Mouse (Mus musculus): ENCODE results near the gene Cd8b1. TPM values are rescaled to one million over a fixed set of nuclear protein-coding genes. Genes with fewer than 3 reads are reported as not detected.
"Not testable (repeated sequence)": the region's sequence is repeated elsewhere in the genome, so short reads cannot be mapped to it uniquely, and the experiment has no call there.

The Cd8b1 gene
- polyA plus RNA-seq, 1 experiment from 2014 or later = not detected

DNA sequence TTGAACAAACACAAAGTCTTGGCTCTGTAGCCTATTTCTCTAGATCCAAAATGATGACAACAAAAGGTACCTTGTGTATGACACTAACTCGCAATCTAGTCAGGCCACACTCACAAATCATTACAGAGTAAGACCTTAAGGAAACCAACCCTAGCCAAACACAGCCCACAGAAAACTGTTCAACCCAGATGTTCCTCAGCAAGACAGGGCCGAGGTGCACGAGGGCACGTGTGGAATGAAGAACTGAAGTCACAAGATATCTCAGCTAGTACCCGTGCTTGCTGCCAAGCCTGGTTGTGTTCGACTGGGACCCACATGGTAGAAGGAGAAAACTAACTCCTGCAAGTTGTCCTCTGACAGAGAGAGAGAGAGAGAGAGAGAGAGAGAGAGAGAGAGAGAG is 7.3 kb downstream of the Cd8b1 start:
- 84% methylated on average over 6 of the region's 6 CpGs for WGBS
- Histone ChIP-seq H3K27me3 (no peaks in the 10 kb centered on the region), H3K4me2 (no peak overlapping the region), H3K4me1 (replicated peaks) (0 out of 2 replicates have a peak, but pooled peaks cover 2% of the 10 kb centered on the region), H3K9ac (replicated peaks) (no peak overlapping the region), H3K36me3 (no peaks in the 10 kb centered on the region), H3K9me3 (no peaks in the 10 kb centered on the region), H3K27ac (no peak overlapping the region), H3K4me3 (replicated peaks) (no peak overlapping the region)
- no peak for ATAC-seq (ENCODE audit: insufficient number of reproducible peaks, insufficient read depth, low FRiP score, low TSS enrichment, low read depth)

DNA sequence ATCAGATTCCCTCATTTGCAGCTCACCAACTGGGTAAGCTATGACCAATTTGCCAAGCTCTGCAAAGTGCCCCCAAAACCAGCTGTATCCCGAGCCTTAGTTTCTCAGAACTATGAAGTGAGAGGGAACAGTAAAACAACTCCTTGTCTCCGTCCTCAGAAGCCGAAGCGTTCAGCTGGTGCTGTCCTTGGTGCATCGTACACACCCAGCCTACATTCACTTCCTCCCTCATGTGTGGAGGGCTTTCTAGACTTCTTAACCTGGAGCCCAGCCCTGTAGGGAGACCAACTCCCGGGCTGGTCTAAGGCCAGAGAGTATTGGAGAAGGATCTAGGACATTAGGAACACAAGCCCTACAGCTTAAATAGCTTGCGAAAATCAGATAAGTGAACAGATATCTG is 7.9 kb downstream of the Cd8b1 start:
- Histone ChIP-seq H3K4me1 (replicated peaks) (0 out of 2 replicates have a peak, but pooled peaks cover 2% of the 10 kb centered on the region), H3K9me3 (no peaks in the 10 kb centered on the region), H3K36me3 (no peaks in the 10 kb centered on the region), H3K4me2 (no peak overlapping the region), H3K27ac (no peak overlapping the region), H3K9ac (replicated peaks) (no peak overlapping the region), H3K4me3 (replicated peaks) (no peak overlapping the region), H3K27me3 (no peaks in the 10 kb centered on the region)
- WGBS = 88% methylated on average over 7 of the region's 7 CpGs
- ATAC-seq (ENCODE audit: insufficient number of reproducible peaks, insufficient read depth, low FRiP score, low TSS enrichment, low read depth) = no peak

DNA sequence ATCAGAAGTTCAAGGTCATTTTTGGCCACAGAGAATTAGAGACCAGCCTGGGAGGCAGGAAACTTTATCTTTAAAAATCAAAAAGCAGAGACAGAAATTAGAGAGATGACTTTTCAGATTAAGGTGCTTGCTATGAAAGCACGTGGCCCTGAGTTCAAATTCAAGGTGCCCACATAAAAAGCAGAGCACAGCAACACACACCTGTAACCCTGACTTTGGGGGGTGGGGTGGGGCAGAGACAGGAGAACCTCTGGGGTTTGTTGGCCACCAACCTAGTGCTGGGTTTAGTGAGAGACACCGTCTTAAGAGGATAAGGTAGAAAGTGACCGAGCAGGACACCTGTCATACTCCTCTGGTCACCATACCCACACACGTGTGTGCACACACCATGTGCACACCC is 8.9 kb downstream of the Cd8b1 start:
- H3K9ac ChIP-seq (replicated peaks); H3K4me1 ChIP-seq (replicated peaks); H3K4me3 ChIP-seq (replicated peaks); H3K36me3 ChIP-seq; H3K9me3 ChIP-seq; ATAC-seq (ENCODE audit: insufficient number of reproducible peaks, insufficient read depth, low FRiP score, low TSS enrichment, low read depth); H3K27me3 ChIP-seq; H3K4me2 ChIP-seq; H3K27ac ChIP-seq: not testable (repeated sequence)
- 78% methylated on average over 2 of the region's 4 CpGs for WGBS

DNA sequence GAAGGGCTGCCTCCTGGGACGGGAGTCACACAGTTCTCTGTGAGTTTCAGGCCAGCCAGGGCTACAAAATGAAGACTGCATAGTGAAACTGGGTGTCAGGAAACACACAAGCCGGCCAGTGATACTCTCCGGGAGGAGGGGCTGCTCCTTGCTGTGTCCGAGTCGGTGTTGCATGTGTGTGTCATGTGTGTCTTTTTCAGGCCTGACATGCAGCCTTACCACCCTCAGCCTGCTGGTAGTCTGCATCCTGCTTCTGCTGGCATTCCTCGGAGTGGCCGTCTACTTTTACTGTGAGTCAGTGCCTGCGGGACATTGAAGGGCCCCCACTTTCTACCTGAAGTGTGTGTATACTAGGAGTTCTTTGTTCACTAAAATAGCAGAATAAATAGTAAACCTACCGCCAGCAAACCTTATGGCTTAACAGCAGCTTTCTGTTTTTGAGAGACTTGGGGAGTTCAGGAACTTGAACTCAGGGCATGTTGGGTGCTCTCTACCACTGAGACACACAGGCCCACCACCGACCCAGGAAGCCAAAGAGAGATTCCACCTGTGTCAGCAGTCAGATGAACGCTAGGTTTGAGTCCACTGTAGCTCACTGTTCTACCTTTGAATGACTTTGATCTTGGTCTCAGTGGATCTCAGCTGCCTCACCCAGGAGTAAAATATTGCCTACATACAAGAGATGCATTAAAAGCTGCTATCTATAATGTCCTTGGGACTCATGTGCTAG is 9.8 kb downstream of the Cd8b1 start:
- Histone ChIP-seq H3K27ac (no peak overlapping the region), H3K4me3 (replicated peaks) (no peak overlapping the region), H3K36me3 (no peaks in the 10 kb centered on the region), H3K4me2 (no peak overlapping the region), H3K9me3 (no peaks in the 10 kb centered on the region), H3K27me3 (no peaks in the 10 kb centered on the region), H3K9ac (replicated peaks) (no peak overlapping the region), H3K4me1 (replicated peaks) (0 out of 2 replicates have a peak, but pooled peaks cover 2% of the 10 kb centered on the region)
- no peak for ATAC-seq (ENCODE audit: insufficient number of reproducible peaks, insufficient read depth, low FRiP score, low TSS enrichment, low read depth)
- 83% methylated on average over 11 of the region's 11 CpGs for WGBS

DNA sequence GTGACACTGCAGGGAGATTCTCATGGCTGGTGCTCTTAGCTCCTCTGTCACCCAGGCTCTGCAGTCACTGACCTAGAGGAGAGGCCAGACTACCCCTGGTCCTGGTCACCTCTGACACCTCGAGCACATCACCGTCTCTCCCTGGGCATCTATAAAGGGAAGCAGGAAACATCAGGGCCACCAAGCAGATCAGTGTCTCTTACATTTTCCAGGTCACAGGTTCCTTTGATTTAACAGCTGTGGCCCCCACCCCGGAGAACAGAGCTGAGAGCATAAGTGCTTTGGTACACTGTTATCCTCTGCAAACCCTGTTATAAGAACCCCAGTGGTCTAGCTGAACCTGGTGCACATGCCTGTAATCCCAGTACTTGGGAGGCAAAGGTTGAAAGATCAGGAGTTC is 10.4 kb downstream of the Cd8b1 start:
- ATAC-seq (ENCODE audit: insufficient number of reproducible peaks, insufficient read depth, low FRiP score, low TSS enrichment, low read depth) = no peak
- Histone ChIP-seq H3K4me1 (replicated peaks) (0 out of 2 replicates have a peak, but pooled peaks cover 2% of the 10 kb centered on the region), H3K36me3 (no peaks in the 10 kb centered on the region), H3K9me3 (no peaks in the 10 kb centered on the region), H3K4me2 (no peak overlapping the region), H3K27me3 (no peaks in the 10 kb centered on the region), H3K27ac (no peak overlapping the region), H3K4me3 (replicated peaks) (no peak overlapping the region), H3K9ac (replicated peaks) (no peak overlapping the region)
- WGBS = 71% methylated on average over 3 of the region's 3 CpGs

DNA sequence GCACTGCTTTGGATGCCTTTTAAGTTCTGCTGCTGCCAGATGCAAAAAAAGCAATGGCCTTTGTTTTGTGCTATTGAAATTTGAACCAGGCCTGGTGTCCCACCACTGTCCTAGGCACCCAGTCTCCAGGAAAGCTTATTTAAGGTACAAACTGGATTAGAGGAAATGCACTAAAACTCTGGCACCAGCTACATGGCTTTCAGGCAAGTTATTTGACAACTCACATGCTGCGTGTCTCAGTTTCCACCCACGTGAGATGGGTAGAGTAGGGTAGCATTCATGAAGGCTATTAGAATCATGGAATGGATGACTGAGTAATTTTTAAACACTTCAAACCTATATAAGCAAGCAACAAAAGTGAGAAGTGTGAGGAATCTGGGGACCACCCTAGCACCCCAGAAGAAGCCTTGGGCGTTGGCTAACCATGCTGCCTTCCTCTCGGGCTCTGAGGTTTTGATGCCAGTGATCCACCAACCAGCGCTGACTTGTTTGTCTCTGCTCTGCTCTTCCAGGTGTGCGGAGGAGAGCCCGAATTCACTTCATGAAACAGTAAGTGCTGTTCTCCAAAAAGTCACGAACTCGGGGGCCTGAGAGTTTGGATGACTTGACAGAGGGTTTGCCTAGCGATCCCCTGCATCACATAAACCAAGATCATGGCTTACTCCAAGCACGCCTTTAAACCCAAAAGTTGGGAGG is 11.1 kb downstream of the Cd8b1 start:
- no peak overlapping the region for H3K4me3 ChIP-seq (replicated peaks)
- no peaks in the 10 kb centered on the region for H3K27me3 ChIP-seq
- H3K9ac ChIP-seq (replicated peaks) = no peak overlapping the region
- 87% methylated on average over 11 of the region's 11 CpGs for WGBS
- H3K9me3 ChIP-seq = no peaks in the 10 kb centered on the region
- H3K36me3 ChIP-seq = no peaks in the 10 kb centered on the region
- H3K4me1 ChIP-seq (replicated peaks) = 0 out of 2 replicates have a peak, but pooled peaks cover 2% of the 10 kb centered on the region
- H3K4me2 ChIP-seq = no peak overlapping the region
- ATAC-seq (ENCODE audit: insufficient number of reproducible peaks, insufficient read depth, low FRiP score, low TSS enrichment, low read depth) = no peak
- H3K27ac ChIP-seq = no peak overlapping the region

DNA sequence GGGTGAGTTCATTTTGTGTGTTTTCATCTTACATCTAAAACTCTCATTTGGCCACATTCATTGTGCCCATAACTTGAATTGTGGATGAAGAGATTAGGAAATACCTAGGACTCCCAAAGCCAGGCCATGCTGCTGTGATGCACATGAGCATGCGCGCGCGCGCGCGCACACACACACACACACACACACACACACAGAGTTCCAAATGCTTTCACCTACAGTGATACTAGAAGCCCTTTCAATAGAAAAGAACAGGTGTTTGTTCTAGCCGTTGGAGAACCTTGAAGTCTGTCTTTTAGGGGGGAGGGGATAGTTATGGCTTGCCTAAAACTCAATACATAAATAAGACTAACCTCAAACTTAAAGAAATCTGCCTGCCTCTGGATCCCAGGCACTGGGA is 15.1 kb downstream of the Cd8b1 start:
- whole genome bisulfite sequencing = 95% methylated on average over 8 of the region's 8 CpGs
- no peak for ATAC-seq (ENCODE audit: insufficient number of reproducible peaks, insufficient read depth, low FRiP score, low TSS enrichment, low read depth)
- H3K9me3 ChIP-seq = no peaks in the 10 kb centered on the region

DNA sequence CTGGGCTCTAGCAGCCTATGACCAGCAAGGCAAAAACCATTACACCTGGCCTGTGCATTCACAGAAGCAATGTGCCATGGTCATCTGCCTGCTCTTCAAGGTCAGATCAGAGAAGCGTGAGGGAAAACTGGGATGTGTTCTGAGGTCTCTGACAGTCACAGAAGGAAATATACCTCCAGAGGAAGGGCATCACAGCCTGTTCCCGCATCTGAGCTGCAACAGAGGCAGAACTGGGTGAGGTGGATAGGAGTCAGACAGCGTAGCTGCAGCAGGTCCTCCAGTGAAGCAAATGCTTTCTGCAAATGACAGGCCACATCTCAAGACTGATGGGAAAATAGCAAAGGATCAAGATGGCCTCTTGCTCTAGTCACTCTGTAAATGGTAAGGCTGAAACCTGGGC is 16.4 kb downstream of the Cd8b1 start:
- Histone ChIP-seq H3K4me2 (no peak overlapping the region), H3K9me3 (no peaks in the 10 kb centered on the region), H3K27ac (no peak overlapping the region), H3K4me3 (replicated peaks) (no peak overlapping the region), H3K36me3 (no peaks in the 10 kb centered on the region), H3K27me3 (no peaks in the 10 kb centered on the region), H3K4me1 (replicated peaks) (no peaks in the 10 kb centered on the region), H3K9ac (replicated peaks) (no peak overlapping the region)
- 89% methylated on average over 3 of the region's 3 CpGs for WGBS
- ATAC-seq (ENCODE audit: insufficient number of reproducible peaks, insufficient read depth, low FRiP score, low TSS enrichment, low read depth) = no peak

More for the DNA sequence above, 15.1 kb downstream of the Cd8b1 start:
- Histone ChIP-seq H3K4me1 (replicated peaks) (no peaks in the 10 kb centered on the region), H3K27me3 (no peaks in the 10 kb centered on the region), H3K27ac (no peak overlapping the region), H3K4me2 (no peak overlapping the region), H3K9ac (replicated peaks) (no peak overlapping the region), H3K36me3 (no peaks in the 10 kb centered on the region), H3K4me3 (replicated peaks) (no peak overlapping the region)

DNA sequence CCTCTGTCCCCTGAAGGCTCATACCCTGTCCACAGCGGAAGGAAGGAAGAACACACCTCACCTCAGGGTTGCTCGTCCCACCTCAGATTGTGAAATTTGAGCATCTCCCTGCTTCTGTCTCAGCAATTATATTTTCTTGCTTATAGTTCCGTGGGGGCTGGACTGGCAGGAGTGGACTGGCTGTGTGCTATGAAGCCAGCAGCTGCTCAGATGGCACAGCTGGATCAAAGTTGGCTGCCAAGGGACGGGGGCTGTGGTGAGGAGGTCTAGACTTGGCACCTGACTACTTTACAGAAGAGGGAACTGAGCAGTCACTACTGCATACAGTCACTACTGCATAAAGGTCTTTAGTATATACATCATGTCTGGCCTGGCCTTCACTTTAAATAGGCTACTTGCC is 16.8 kb downstream of the Cd8b1 start:
- H3K27ac ChIP-seq = no peak overlapping the region
- 72% methylated on average over 4 of the region's 4 CpGs for WGBS

DNA sequence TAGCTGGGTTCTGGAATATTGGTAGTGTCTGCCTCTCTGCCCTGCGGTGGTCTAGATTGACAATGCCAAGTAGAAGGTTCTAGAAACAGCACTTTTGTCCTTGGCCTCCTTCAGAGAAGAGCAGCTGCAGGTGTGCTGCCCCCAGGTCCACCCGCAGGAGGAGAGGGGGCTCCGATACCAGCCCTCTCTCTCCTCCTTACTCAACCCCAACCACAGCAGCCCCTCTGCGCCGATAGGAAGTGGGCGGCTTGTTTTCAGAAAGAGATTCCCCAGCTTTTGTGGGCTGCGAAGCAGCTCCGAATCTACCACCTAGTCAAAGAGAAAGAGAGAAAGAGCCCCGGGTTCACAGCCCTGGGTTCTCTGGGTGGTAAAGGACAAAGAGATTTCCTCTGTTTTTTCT is 18.6 kb downstream of the Cd8b1 start:
- Histone ChIP-seq H3K27me3 (no peaks in the 10 kb centered on the region), H3K27ac (no peak overlapping the region), H3K4me1 (replicated peaks) (no peaks in the 10 kb centered on the region), H3K4me2 (no peak overlapping the region), H3K9me3 (no peaks in the 10 kb centered on the region), H3K4me3 (replicated peaks) (no peak overlapping the region), H3K9ac (replicated peaks) (no peak overlapping the region), H3K36me3 (no peaks in the 10 kb centered on the region)
- ATAC-seq (ENCODE audit: insufficient number of reproducible peaks, insufficient read depth, low FRiP score, low TSS enrichment, low read depth) = no peak
- 92% methylated on average over 9 of the region's 9 CpGs for WGBS

More for the DNA sequence above, 16.8 kb downstream of the Cd8b1 start:
- Histone ChIP-seq H3K4me2 (no peak overlapping the region), H3K9ac (replicated peaks) (no peak overlapping the region), H3K36me3 (no peaks in the 10 kb centered on the region), H3K4me3 (replicated peaks) (no peak overlapping the region), H3K9me3 (no peaks in the 10 kb centered on the region), H3K4me1 (replicated peaks) (no peaks in the 10 kb centered on the region), H3K27me3 (no peaks in the 10 kb centered on the region)
- no peak for ATAC-seq (ENCODE audit: insufficient number of reproducible peaks, insufficient read depth, low FRiP score, low TSS enrichment, low read depth)

DNA sequence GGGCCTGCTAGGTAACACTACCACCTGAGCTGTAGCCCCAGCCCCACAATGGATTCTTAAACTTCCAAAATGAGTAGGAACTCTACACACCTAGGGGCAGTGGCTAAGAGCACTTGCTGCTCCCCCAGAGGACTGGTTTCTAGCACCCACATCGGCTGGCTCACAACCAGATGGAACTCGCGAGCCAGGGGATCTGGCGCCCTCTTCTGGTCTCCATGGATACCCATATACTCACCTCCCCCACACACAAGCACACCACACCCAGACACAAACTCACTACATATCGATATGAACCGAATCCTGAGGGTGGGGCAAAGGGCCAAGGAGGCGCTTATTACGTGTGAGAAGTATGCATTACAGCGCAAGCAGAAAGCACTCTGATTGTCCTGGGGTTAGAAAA is 25.4 kb downstream of the Cd8b1 start:
- 91% methylated on average over 9 of the region's 9 CpGs for WGBS
- H3K9me3 ChIP-seq = peaks cover 9% of the 10 kb centered on the region; the same call in 1 of the 2 replicates

More for the DNA sequence above, 25.4 kb downstream of the Cd8b1 start:
- H3K27ac ChIP-seq = no peak overlapping the region
- H3K4me2 ChIP-seq = no peak overlapping the region
- no peaks in the 10 kb centered on the region for H3K4me1 ChIP-seq (replicated peaks)
- no peak overlapping the region for H3K4me3 ChIP-seq (replicated peaks)
- ATAC-seq (ENCODE audit: insufficient number of reproducible peaks, insufficient read depth, low FRiP score, low TSS enrichment, low read depth) = no peak
- H3K36me3 ChIP-seq = no peaks in the 10 kb centered on the region
- H3K27me3 ChIP-seq = no peaks in the 10 kb centered on the region
- no peak overlapping the region for H3K9ac ChIP-seq (replicated peaks)

Data from limb, embryonic 12.5 days (tissue).